Mouse (Mus musculus): ENCODE measurements around the gene Nip7. TPM values are rescaled to one million over a fixed set of nuclear protein-coding genes. Genes with fewer than 3 reads are reported as not detected.

The Nip7 gene
- 21.3 TPM for polyA plus RNA-seq (2014; fragmentation: Illumina TruSeq; extraction: RNeasy Lipid Tissue Mini Kit (QIAGEN cat#74804); ENCODE audit: low read depth, low replicate concordance)

GRCm38 (mm10) chr8:107056076-107056972, at the start of gene Nip7, which contains the start of gene Cog8:
Gene Nip7 (plus strand): TSS chr8:107056877.
Gene Cog8 (minus strand): TSS chr8:107056689.

GRCm38 (mm10) chr8:107030650-107031576, 25.8 kb upstream of the Nip7 start, which contains the start of gene Vps4a:
Gene Vps4a (plus strand): TSS chr8:107031222.

GRCm38 (mm10) chr8:107048061-107048941, 8.4 kb upstream of the Nip7 start, which contains the start of gene Pdf:
Gene Pdf (minus strand): TSS chr8:107048614.

GRCm38 (mm10) chr8:107065511-107066496, 9.1 kb downstream of the Nip7 start, which contains the start of gene Tmed6:
Gene Tmed6 (minus strand): TSS chr8:107065644.

GRCm38 (mm10) chr8:107096366-107097036, 39.8 kb downstream of the Nip7 start, which contains the start of gene Terf2:
Gene Terf2 (minus strand): TSS chr8:107096547.

Other genes starting within 250 kb of the Nip7 start
- 1.5 TPM for gene Has3, start 186.6 kb upstream of the Nip7 start, polyA plus RNA-seq (2014; fragmentation: Illumina TruSeq; extraction: RNeasy Lipid Tissue Mini Kit (QIAGEN cat#74804); ENCODE audit: low read depth, low replicate concordance)
- 18.5 TPM for gene Utp4, start 163.2 kb upstream of the Nip7 start, polyA plus RNA-seq (2014; fragmentation: Illumina TruSeq; extraction: RNeasy Lipid Tissue Mini Kit (QIAGEN cat#74804); ENCODE audit: low read depth, low replicate concordance)
- gene Sntb2, start 121.1 kb upstream of the Nip7 start, polyA plus RNA-seq (2014; fragmentation: Illumina TruSeq; extraction: RNeasy Lipid Tissue Mini Kit (QIAGEN cat#74804); ENCODE audit: low read depth, low replicate concordance), result 6.8 TPM
- gene Vps4a, start 25.7 kb upstream of the Nip7 start, polyA plus RNA-seq (2014; fragmentation: Illumina TruSeq; extraction: RNeasy Lipid Tissue Mini Kit (QIAGEN cat#74804); ENCODE audit: low read depth, low replicate concordance), result 62.9 TPM
- gene Pdf, start 8.3 kb upstream of the Nip7 start, polyA plus RNA-seq (2014; fragmentation: Illumina TruSeq; extraction: RNeasy Lipid Tissue Mini Kit (QIAGEN cat#74804); ENCODE audit: low read depth, low replicate concordance), result 65.7 TPM
- 22.4 TPM for gene Cog8, start 188 bp upstream of the Nip7 start, polyA plus RNA-seq (2014; fragmentation: Illumina TruSeq; extraction: RNeasy Lipid Tissue Mini Kit (QIAGEN cat#74804); ENCODE audit: low read depth, low replicate concordance)
- not detected for gene Tmed6, start 8.8 kb downstream of the Nip7 start, polyA plus RNA-seq (2014; fragmentation: Illumina TruSeq; extraction: RNeasy Lipid Tissue Mini Kit (QIAGEN cat#74804); ENCODE audit: low read depth, low replicate concordance)
- gene Terf2, start 39.7 kb downstream of the Nip7 start, polyA plus RNA-seq (2014; fragmentation: Illumina TruSeq; extraction: RNeasy Lipid Tissue Mini Kit (QIAGEN cat#74804); ENCODE audit: low read depth, low replicate concordance), result 15.6 TPM
- 43.1 TPM for gene Cyb5b, start 93.8 kb downstream of the Nip7 start, polyA plus RNA-seq (2014; fragmentation: Illumina TruSeq; extraction: RNeasy Lipid Tissue Mini Kit (QIAGEN cat#74804); ENCODE audit: low read depth, low replicate concordance)
- 18.0 TPM for gene Nfat5, start 236.6 kb downstream of the Nip7 start, polyA plus RNA-seq (2014; fragmentation: Illumina TruSeq; extraction: RNeasy Lipid Tissue Mini Kit (QIAGEN cat#74804); ENCODE audit: low read depth, low replicate concordance)

Measured in heart, adult 10 weeks (tissue).